Mouse (Mus musculus) stomach, embryonic 14.5 days (tissue): ENCODE measurements around the gene Necab3. TPM values are rescaled to one million over a fixed set of nuclear protein-coding genes. Genes with fewer than 3 reads are reported as not detected.

ENCODE experiments used
- ATAC-seq: fragments of 200-750 bp; cut with Nextera tagmentation; 2 replicates; pipeline ENCODE4 v1.8.0; 2017; ENCODE audit warnings: low read depth, moderate TSS enrichment; ENCODE audit not compliant: insufficient number of reproducible peaks, insufficient read depth, low FRiP score
- H3K27ac ChIP-seq: fragments of 300-500 bp; sonication (generic); 2 replicates; pipeline ENCODE4 v1.5.1; 2014; ENCODE audit warnings: mild to moderate bottlenecking, low read length, moderate library complexity, mixed read lengths
- H3K27me3 ChIP-seq: fragments of 300-500 bp; sonication (generic); 2 replicates; pipeline ENCODE4 v1.6.1; 2014; ENCODE audit warnings: low read length, control low read depth, mixed read lengths; ENCODE audit not compliant: control insufficient read depth, insufficient read depth
- H3K36me3 ChIP-seq: fragments of 300-500 bp; sonication (generic); 2 replicates; pipeline ENCODE4 v1.6.1; 2014; ENCODE audit warnings: mild to moderate bottlenecking, control low read depth, low read length, moderate library complexity, mixed read lengths; ENCODE audit not compliant: control insufficient read depth, insufficient read depth
- H3K4me1 ChIP-seq: fragments of 300-500 bp; sonication (generic); 2 replicates; pipeline ENCODE4 v1.6.1; 2014; ENCODE audit warnings: low read length, control low read depth, mixed read lengths; ENCODE audit not compliant: control insufficient read depth, insufficient read depth
- H3K4me2 ChIP-seq: fragments of 300-500 bp; sonication (generic); replicated peaks from 2 replicates; pipeline ENCODE4 v1.6.1; 2014; ENCODE audit warnings: low read depth, low read length, control low read depth
- H3K4me3 ChIP-seq: fragments of 300-500 bp; sonication (generic); 2 replicates; pipeline ENCODE4 v1.5.1; 2014; ENCODE audit warnings: low read depth, low read length, control low read depth
- H3K9ac ChIP-seq: fragments of 300-500 bp; sonication (generic); replicated peaks from 2 replicates; pipeline ENCODE4 v1.6.1; 2014; ENCODE audit warnings: low read depth, mild to moderate bottlenecking, control low read depth, low read length, moderate library complexity, mixed read lengths
- H3K9me3 ChIP-seq: fragments of 300-500 bp; sonication (generic); 2 replicates; pipeline ENCODE4 v1.6.1; 2016; ENCODE audit warnings: low read depth, low read length, control low read depth; ENCODE audit not compliant: control insufficient read depth
- WGBS: fragments of 180-500 bp; shearing (Covaris S2); extraction: QIAGEN DNeasy Blood & Tissue Kit; methylation state at CpG from one replicate; pipeline ENCODE4 v1.1.7; 2014; 5-methylcytosine and 5-hydroxymethylcytosine counted together
- polyA plus RNA-seq: library from polyadenylated mRNA; unstranded; fragments of >200 nt; fragmentation: Nextera tagmentation; extraction: Ambion mirVana; gene quantifications from 2 replicates; pipeline ENCODE4 v1.2.1, GENCODE M21; 2014

Necab3 gene
- polyA plus RNA-seq, 1 experiment from 2014 or later, result 3.2 TPM

- Histone ChIP-seq H3K27me3 (no peaks in the 10 kb centered on the region), H3K4me2 (no peak overlapping the region), H3K9me3 (no peaks in the 10 kb centered on the region), H3K4me1 (no peaks in the 10 kb centered on the region), H3K4me3 (no peak overlapping the region), H3K9ac (no peak overlapping the region), H3K36me3 (peaks cover 48% of the 10 kb centered on the region), H3K27ac (peak overlapping the region; percentile 61)
- ATAC-seq, result no peak
- WGBS, result 59% methylated on average over 3 of the region's 3 CpGs
Measured at GRCm38 (mm10) chr2:154526531-154526930, 32.2 kb downstream of the Necab3 start.

GRCm38 (mm10) chr2:154525285-154525684 is 33.4 kb downstream of the Necab3 start:
- H3K4me1 ChIP-seq, result no peaks in the 10 kb centered on the region
- H3K4me2 ChIP-seq, result no peak overlapping the region
- H3K27me3 ChIP-seq, result no peaks in the 10 kb centered on the region
- 92% methylated on average over 2 of the region's 2 CpGs for WGBS
- peaks cover 42% of the 10 kb centered on the region for H3K36me3 ChIP-seq
- no peak overlapping the region for H3K4me3 ChIP-seq
- no peak overlapping the region for H3K9ac ChIP-seq
- no peaks in the 10 kb centered on the region for H3K9me3 ChIP-seq
- no peak for ATAC-seq
- no peak overlapping the region for H3K27ac ChIP-seq

- Histone ChIP-seq H3K9me3 (no peaks in the 10 kb centered on the region), H3K27ac (no peak overlapping the region), H3K4me3 (no peak overlapping the region), H3K36me3 (peaks cover 41% of the 10 kb centered on the region), H3K27me3 (no peaks in the 10 kb centered on the region), H3K4me1 (no peaks in the 10 kb centered on the region), H3K9ac (no peak overlapping the region), H3K4me2 (no peak overlapping the region)
- ATAC-seq, result no peak
- 86% methylated on average over 5 of the region's 5 CpGs for WGBS
Measured at GRCm38 (mm10) chr2:154522334-154522733, 36.4 kb downstream of the Necab3 start.

- Histone ChIP-seq H3K9ac (no peak overlapping the region), H3K4me3 (no peak overlapping the region), H3K27ac (no peak overlapping the region), H3K4me1 (no peaks in the 10 kb centered on the region), H3K4me2 (no peak overlapping the region), H3K9me3 (no peaks in the 10 kb centered on the region), H3K27me3 (no peaks in the 10 kb centered on the region), H3K36me3 (peaks cover 41% of the 10 kb centered on the region)
- no peak for ATAC-seq
Measured at GRCm38 (mm10) chr2:154521449-154521848, 37.2 kb downstream of the Necab3 start.

GRCm38 (mm10) chr2:154517424-154517823 is 41.3 kb downstream of the Necab3 start:
- Histone ChIP-seq H3K9me3 (no peaks in the 10 kb centered on the region), H3K27me3 (no peaks in the 10 kb centered on the region), H3K4me2 (no peak overlapping the region), H3K36me3 (peaks cover 19% of the 10 kb centered on the region), H3K4me3 (no peak overlapping the region), H3K27ac (no peak overlapping the region), H3K4me1 (no peaks in the 10 kb centered on the region), H3K9ac (no peak overlapping the region)
- WGBS, result 88% methylated on average over 5 of the region's 5 CpGs
- ATAC-seq, result no peak

GRCm38 (mm10) chr2:154516944-154517343 is 41.7 kb downstream of the Necab3 start:
- WGBS, result 85% methylated on average over 3 of the region's 3 CpGs
- ATAC-seq, result no peak
- H3K36me3 ChIP-seq, result peaks cover 17% of the 10 kb centered on the region
- H3K27me3 ChIP-seq, result no peaks in the 10 kb centered on the region
- H3K4me3 ChIP-seq, result no peak overlapping the region
- H3K27ac ChIP-seq, result no peak overlapping the region
- no peaks in the 10 kb centered on the region for H3K4me1 ChIP-seq
- no peaks in the 10 kb centered on the region for H3K9me3 ChIP-seq
- no peak overlapping the region for H3K4me2 ChIP-seq
- H3K9ac ChIP-seq, result no peak overlapping the region

GRCm38 (mm10) chr2:154510141-154510540 is 48.5 kb downstream of the Necab3 start:
- Histone ChIP-seq H3K4me3 (no peak overlapping the region), H3K27me3 (no peaks in the 10 kb centered on the region), H3K9ac (no peak overlapping the region), H3K4me2 (no peak overlapping the region), H3K36me3 (peaks cover 16% of the 10 kb centered on the region), H3K4me1 (no peaks in the 10 kb centered on the region), H3K9me3 (no peaks in the 10 kb centered on the region), H3K27ac (no peak overlapping the region)
- ATAC-seq, result no peak
- 91% methylated on average over 3 of the region's 3 CpGs for WGBS

- H3K4me1 ChIP-seq, result no peaks in the 10 kb centered on the region
- H3K4me2 ChIP-seq, result no peak overlapping the region
- 86% methylated on average over 4 of the region's 4 CpGs for WGBS
- H3K27ac ChIP-seq, result no peak overlapping the region
- H3K9me3 ChIP-seq, result no peaks in the 10 kb centered on the region
- no peak overlapping the region for H3K9ac ChIP-seq
- ATAC-seq, result no peak
- H3K27me3 ChIP-seq, result no peaks in the 10 kb centered on the region
- H3K36me3 ChIP-seq, result peaks cover 18% of the 10 kb centered on the region
- H3K4me3 ChIP-seq, result no peak overlapping the region
Measured at GRCm38 (mm10) chr2:154508450-154508849, 50.2 kb downstream of the Necab3 start.

GRCm38 (mm10) chr2:154507566-154508283 is 51.0 kb downstream of the Necab3 start:
- Histone ChIP-seq H3K4me1 (no peaks in the 10 kb centered on the region), H3K9ac (no peak overlapping the region), H3K4me3 (no peak overlapping the region), H3K4me2 (no peak overlapping the region), H3K36me3 (peaks cover 21% of the 10 kb centered on the region), H3K9me3 (no peaks in the 10 kb centered on the region), H3K27ac (no peak overlapping the region), H3K27me3 (no peaks in the 10 kb centered on the region)
- ATAC-seq, result no peak
- 72% methylated on average over 9 of the region's 9 CpGs for WGBS
